Mouse (Mus musculus): ENCODE results near the gene Nlrx1. TPM values are rescaled to one million over a fixed set of nuclear protein-coding genes. Genes with fewer than 3 reads are reported as not detected.

The Nlrx1 gene
- total RNA-seq, 2 experiments from 2014 or later = 13.5 TPM

- DNase-seq = no peak
These were observed 33.6 kb downstream of the Nlrx1 start for GRCm38 (mm10) chr9:44234479-44235427.

- DNase-seq = peak; percentile 98 to 99
These were observed 34.5 kb downstream of the Nlrx1 start, which contains the start of gene Cbl for GRCm38 (mm10) chr9:44233802-44234478. Gene Cbl (minus strand): TSS chr9:44234049.

GRCm38 (mm10) chr9:44233021-44233801, 35.2 kb downstream of the Nlrx1 start:
- no peak for DNase-seq

GRCm38 (mm10) chr9:44231609-44232008, 36.8 kb downstream of the Nlrx1 start:
- DNase-seq = no peak

- DNase-seq = peak; percentile 21 to 25
These were observed 42.4 kb downstream of the Nlrx1 start for GRCm38 (mm10) chr9:44225993-44226392.

- no peak for DNase-seq
These were observed 54.9 kb downstream of the Nlrx1 start for GRCm38 (mm10) chr9:44213538-44213937.

- no peak for DNase-seq
These were observed 56.0 kb downstream of the Nlrx1 start for GRCm38 (mm10) chr9:44212406-44212805.

GRCm38 (mm10) chr9:44209416-44209815, 59.0 kb downstream of the Nlrx1 start:
- no peak for DNase-seq

- DNase-seq = no peak
These were observed 60.6 kb downstream of the Nlrx1 start for GRCm38 (mm10) chr9:44207840-44208239.

Other genes starting within 250 kb of the Nlrx1 start
- gene Thy1, start 225.2 kb downstream of the Nlrx1 start, total RNA-seq (2021) = 100 to 1,000 TPM; 786 to 920 TPM
- 10 to 100 TPM; 66.2 to 74.9 TPM for gene Usp2, start 201.6 kb downstream of the Nlrx1 start, total RNA-seq (2021)
- 1 to 10 TPM in 1 of 2 experiments, under 1 TPM in 1; 0.17 to 2.5 TPM for gene Mfrp, start 166.9 kb downstream of the Nlrx1 start, total RNA-seq (2021)
- 10 to 100 TPM; 17.0 to 17.6 TPM for gene C1qtnf5, start 161.4 kb downstream of the Nlrx1 start, total RNA-seq (2021)
- gene Gm49380, start 155.1 kb downstream of the Nlrx1 start, total RNA-seq (2021) = under 1 TPM; 0.35 to 0.61 TPM
- 10 to 100 TPM; 28.4 to 28.6 TPM for gene Rnf26, start 155.1 kb downstream of the Nlrx1 start, total RNA-seq (2021)
- 10 to 100 TPM; 15.6 to 18.8 TPM for gene Mcam, start 134.1 kb downstream of the Nlrx1 start, total RNA-seq (2021)
- gene Cbl, start 34.5 kb downstream of the Nlrx1 start, total RNA-seq (2021) = 10 to 100 TPM; 65.2 to 70.5 TPM
- 1 to 10 TPM; 1.3 to 2.4 TPM for gene Ccdc153, start 27.9 kb downstream of the Nlrx1 start, total RNA-seq (2021)
- gene Pdzd3, start 17.1 kb downstream of the Nlrx1 start, total RNA-seq (2021) = 1 to 10 TPM; 1.4 to 1.8 TPM
- gene Abcg4, start 20.0 kb upstream of the Nlrx1 start, total RNA-seq (2021) = 10 to 100 TPM; 63.6 to 73.1 TPM
- gene Hinfp, start 37.1 kb upstream of the Nlrx1 start, total RNA-seq (2021) = 10 to 100 TPM; 27.4 to 30.1 TPM
- gene C2cd2l, start 51.7 kb upstream of the Nlrx1 start, total RNA-seq (2021) = 100 to 1,000 TPM; 184 to 198 TPM
- 10 to 100 TPM; 14.5 to 15.9 TPM for gene Dpagt1, start 57.4 kb upstream of the Nlrx1 start, total RNA-seq (2021)
- 10 to 100 TPM; 43.4 to 49.9 TPM for gene H2afx, start 66.1 kb upstream of the Nlrx1 start, total RNA-seq (2021)
- 10 to 100 TPM; 22.3 to 24.2 TPM for gene Hmbs, start 75.6 kb upstream of the Nlrx1 start, total RNA-seq (2021)
- 10 to 100 TPM; 50.9 to 52.1 TPM for gene Vps11, start 93.1 kb upstream of the Nlrx1 start, total RNA-seq (2021)
- 100 to 1,000 TPM; 136 to 157 TPM for gene Hyou1, start 110.9 kb upstream of the Nlrx1 start, total RNA-seq (2021)
- gene Slc37a4, start 128.3 kb upstream of the Nlrx1 start, total RNA-seq (2021) = 10 to 100 TPM; 27.9 to 30.2 TPM
- 100 to 1,000 TPM; 660 to 671 TPM for gene Rps25, start 138.5 kb upstream of the Nlrx1 start, total RNA-seq (2021)
- gene Trappc4, start 139.0 kb upstream of the Nlrx1 start, total RNA-seq (2021) = 10 to 100 TPM; 64.3 to 79.1 TPM
- 10 to 100 TPM; 23.0 to 28.7 TPM for gene Ccdc84, start 150.0 kb upstream of the Nlrx1 start, total RNA-seq (2021)
- gene Foxr1, start 172.5 kb upstream of the Nlrx1 start, total RNA-seq (2021) = not detected
- not detected for gene Upk2, start 186.4 kb upstream of the Nlrx1 start, total RNA-seq (2021)
- 10 to 100 TPM; 70.9 to 75.7 TPM for gene Bcl9l, start 214.2 kb upstream of the Nlrx1 start, total RNA-seq (2021)